Mouse (Mus musculus) CD8-positive naive resting alpha-beta T cell, adult 57 days (primary cell): ENCODE data around the gene Itga2. TPM values are rescaled to one million over a fixed set of nuclear protein-coding genes. Genes with fewer than 3 reads are reported as not detected.

ENCODE experiments used
- total RNA-seq: library from RNA; stranded (reverse); gene quantifications from one replicate; pipeline ENCODE4 v1.2.4, GENCODE M21; 2023

Gene Itga2
- 3.1 TPM for total RNA-seq

GRCm38 (mm10) chr13:114931775-114932294 is at the start of gene Itga2:
Gene Itga2, minus strand, starts transcription at chr13:114932100.

GRCm38 (mm10) chr13:114817751-114818360 is 114.0 kb downstream of the Itga2 start, which contains the start of gene Mocs2:
Gene Mocs2, plus strand, starts transcription at chr13:114818236.

Other genes with a start within 250 kb of the Itga2 start
- gene Mocs2, start 113.9 kb downstream of the Itga2 start, total RNA-seq = 26.6 TPM
- gene Pelo, start 158.1 kb upstream of the Itga2 start, total RNA-seq = 11.7 TPM
- not detected for gene Gm49395, start 169.8 kb upstream of the Itga2 start, total RNA-seq
- 0.21 TPM for gene Itga1, start 169.9 kb upstream of the Itga2 start, total RNA-seq